In genomic region chrX:166779334-166780092, GRCm38 (mm10) we compare ENCODE assay signal across 12 mouse cellular contexts.
DNase-seq lines count a peak whose midpoint lies in the region; ATAC-seq and TF ChIP-seq lines count a peak whose summit lies in the region.
"Had no signal": no experiment of that assay in that cellular context is flagged by ENCODE, and none has a peak within 500 bp of the region (broad histone marks: within the 10 kb centered on the region; RNA-seq: fewer than 3 reads in every experiment).

No protein-coding gene starts in this region.

- WGBS in liver, embryonic 14.5 days (ENCODE audit: insufficient replicate concordance): 49% methylated on average over 6 of the region's 6 CpGs
- WGBS in liver, embryonic 11.5 days: 64% methylated on average over 6 of the region's 6 CpGs
- 67% methylated on average over 6 of the region's 6 CpGs for WGBS in hindbrain, embryonic 11.5 days
- 67% methylated on average over 6 of the region's 6 CpGs for WGBS in midbrain, embryonic 13.5 days

- no peak overlapping the region for H3K9ac ChIP-seq in liver, embryonic 14.5 days (replicated peaks)
- no peak overlapping the region for H3K9ac ChIP-seq in liver, embryonic 11.5 days (ENCODE audit: low read depth, low read length)
- no peak overlapping the region for H3K9ac ChIP-seq in hindbrain, embryonic 11.5 days (ENCODE audit: low read depth, low read length)
- H3K9ac ChIP-seq in midbrain, embryonic 13.5 days (replicated peaks): no peak overlapping the region
- H3K9ac ChIP-seq: embryonic facial prominence, embryonic 13.5 days had no signal

- H3K4me2 ChIP-seq in liver, embryonic 14.5 days (ENCODE audit: low read depth): no peak overlapping the region
- no peak overlapping the region for H3K4me2 ChIP-seq in liver, embryonic 11.5 days
- H3K4me2 ChIP-seq in hindbrain, embryonic 11.5 days (replicated peaks; ENCODE audit: low read depth, low read length): no peak overlapping the region
- no peak overlapping the region for H3K4me2 ChIP-seq in midbrain, embryonic 13.5 days (replicated peaks)
- H3K4me2 ChIP-seq: embryonic facial prominence, embryonic 13.5 days had no signal

- H3K9me3 ChIP-seq in liver, embryonic 14.5 days (ENCODE audit: control insufficient read depth, low read length): no peaks in the 10 kb centered on the region
- no peaks in the 10 kb centered on the region for H3K9me3 ChIP-seq in liver, embryonic 11.5 days (ENCODE audit: control insufficient read depth, low read length)
- H3K9me3 ChIP-seq in hindbrain, embryonic 11.5 days (ENCODE audit: control insufficient read depth, low read length): no peaks in the 10 kb centered on the region
- no peaks in the 10 kb centered on the region for H3K9me3 ChIP-seq in midbrain, embryonic 13.5 days
- H3K9me3 ChIP-seq: embryonic facial prominence, embryonic 13.5 days had no signal

- TF ChIP-seq EP300 in liver, embryonic 14.5 days (IDR thresholded peaks at IDR 0.05; ENCODE audit: low read depth): no peak

- no peak overlapping the region for H3K27ac ChIP-seq in liver, embryonic 14.5 days
- no peak overlapping the region for H3K27ac ChIP-seq in liver, embryonic 11.5 days (ENCODE audit: low read depth, low read length)
- H3K27ac ChIP-seq in hindbrain, embryonic 11.5 days (ENCODE audit: low read depth, low read length): no peak overlapping the region
- H3K27ac ChIP-seq in midbrain, embryonic 13.5 days: no peak overlapping the region
- H3K27ac ChIP-seq: embryonic facial prominence, embryonic 13.5 days had no signal

- H3K27me3 ChIP-seq in liver, embryonic 14.5 days (ENCODE audit: control insufficient read depth, insufficient read depth, low read length): no peaks in the 10 kb centered on the region
- H3K27me3 ChIP-seq in liver, embryonic 11.5 days (replicated peaks; ENCODE audit: control insufficient read depth, insufficient read depth, low read length): no peaks in the 10 kb centered on the region; the same call in 1 of the 2 replicates
- H3K27me3 ChIP-seq in hindbrain, embryonic 11.5 days (ENCODE audit: control insufficient read depth, insufficient read depth, low read length): no peaks in the 10 kb centered on the region; the same call in none of the 2 replicates
- peaks cover 26% of the 10 kb centered on the region; the same call in 1 of the 2 replicates for H3K27me3 ChIP-seq in midbrain, embryonic 13.5 days
- H3K27me3 ChIP-seq: CH12.LX had no signal

- TF ChIP-seq CTCF in liver, embryonic 14.5 days (IDR thresholded peaks at IDR 0.05; ENCODE audit: low read depth): no peak

- no peaks in the 10 kb centered on the region for H3K36me3 ChIP-seq in liver, embryonic 14.5 days (replicated peaks; ENCODE audit: control insufficient read depth, insufficient read depth, low read depth)
- H3K36me3 ChIP-seq in liver, embryonic 11.5 days (ENCODE audit: control insufficient read depth, insufficient read depth, low read length): no peaks in the 10 kb centered on the region
- no peaks in the 10 kb centered on the region for H3K36me3 ChIP-seq in hindbrain, embryonic 11.5 days (ENCODE audit: control insufficient read depth, insufficient read depth, low read length)
- no peaks in the 10 kb centered on the region for H3K36me3 ChIP-seq in midbrain, embryonic 13.5 days
- H3K36me3 ChIP-seq: embryonic facial prominence, embryonic 13.5 days had no signal

- DNase-seq in liver, embryonic 14.5 days (ENCODE audit: low read depth in 3 of 3, low spot score in 3 of 3): no peak
- no peak for DNase-seq in liver, embryonic 11.5 days (ENCODE audit: low spot score)
- DNase-seq in hindbrain, embryonic 11.5 days (ENCODE audit: low spot score): peak; percentile 33
- DNase-seq in thymus, postnatal 0 days (ENCODE audit: low spot score): no peak
- DNase-seq in layer of hippocampus, adult 8-10 months (ENCODE audit: low spot score in 2 of 2): no peak
- DNase-seq in heart, postnatal 4 days: no peak
- DNase-seq: adrenal gland, postnatal 10 days; kidney, postnatal 14 days; thymus, adult 18-20 months had no signal

- ATAC-seq in liver, embryonic 14.5 days (ENCODE audit: insufficient read depth): peak; percentile 56; the same call in 1 of the 2 replicates
- ATAC-seq in liver, embryonic 11.5 days (replicated peaks; ENCODE audit: low FRiP score): no peak
- ATAC-seq in hindbrain, embryonic 11.5 days (ENCODE audit: low FRiP score): peak; percentile 92
- ATAC-seq in midbrain, embryonic 13.5 days: peak; percentile 77

- no peaks in the 10 kb centered on the region for H3K4me1 ChIP-seq in liver, embryonic 14.5 days (replicated peaks; ENCODE audit: control insufficient read depth in 2 of 2, insufficient read depth in 2 of 2, low read length in 1 of 2)
- H3K4me1 ChIP-seq in liver, embryonic 11.5 days (replicated peaks; ENCODE audit: control insufficient read depth, insufficient read depth, low read length): no peaks in the 10 kb centered on the region
- H3K4me1 ChIP-seq in hindbrain, embryonic 11.5 days (replicated peaks; ENCODE audit: control insufficient read depth, insufficient read depth, low read length): no peaks in the 10 kb centered on the region
- H3K4me1 ChIP-seq in midbrain, embryonic 13.5 days (replicated peaks): no peaks in the 10 kb centered on the region
- H3K4me1 ChIP-seq: embryonic facial prominence, embryonic 13.5 days had no signal

- no peak overlapping the region for H3K4me3 ChIP-seq in liver, embryonic 14.5 days (ENCODE audit: insufficient read depth in 1 of 2, low read depth in 2 of 2, low read length in 2 of 2)
- H3K4me3 ChIP-seq in liver, embryonic 11.5 days (ENCODE audit: low read depth, low read length): no peak overlapping the region
- no peak overlapping the region for H3K4me3 ChIP-seq in hindbrain, embryonic 11.5 days (ENCODE audit: low read depth, low read length)
- no peak overlapping the region for H3K4me3 ChIP-seq in midbrain, embryonic 13.5 days (replicated peaks)
- H3K4me3 ChIP-seq: embryonic facial prominence, embryonic 13.5 days had no signal
